Mouse (Mus musculus): ENCODE results near the gene Rara.

DNA sequence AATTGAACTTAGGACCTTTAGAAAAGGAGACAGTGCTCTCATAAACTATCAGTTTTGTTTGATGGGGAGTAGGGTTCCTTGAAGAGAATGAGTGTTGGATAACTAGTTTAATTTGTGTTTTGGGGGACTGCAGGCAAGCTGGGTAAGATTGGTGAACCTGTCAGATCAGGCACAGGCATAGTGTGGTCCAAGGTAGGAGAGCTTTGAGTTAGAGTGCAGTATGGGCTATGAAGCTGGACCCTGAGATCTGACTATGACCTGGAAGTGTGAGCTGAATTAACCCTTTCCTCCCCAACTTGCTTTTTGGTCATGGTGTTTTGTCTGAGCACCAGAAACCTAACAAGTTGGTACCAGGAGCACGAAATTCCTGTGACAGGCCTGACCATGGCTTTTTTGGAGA is 86.2 kb downstream of the Rara start:
- no peak for TF ChIP-seq CTCF (conservative IDR thresholded peaks at IDR 0.05; ENCODE audit: insufficient read depth, insufficient read length, low read depth, low read length)
- no peak for TF ChIP-seq POLR2A (IDR thresholded peaks at IDR 0.05; ENCODE audit: low read depth, low read length)

All from kidney, adult 2 months (tissue).